ENCODE assay signal across 18 mouse cellular contexts in genomic region chr2:167371506-167371905, GRCm38 (mm10). TPM values are rescaled to one million over a fixed set of nuclear protein-coding genes. Genes with fewer than 3 reads are reported as not detected.
A peak's percentile ranks its signal among the peaks of the same experiment; 100 is the strongest.
DNase-seq lines count a peak whose midpoint lies in the region; ATAC-seq and TF ChIP-seq lines count a peak whose summit lies in the region.
"Had no signal": no experiment of that assay in that cellular context is flagged by ENCODE, and none has a peak within 500 bp of the region (broad histone marks: within the 10 kb centered on the region; RNA-seq: fewer than 3 reads in every experiment).

No protein-coding gene starts in this region.

- H3K9ac ChIP-seq in stomach, postnatal 0 days (ENCODE audit: low read length): no peak overlapping the region
- H3K9ac ChIP-seq in forebrain, embryonic 13.5 days: no peak overlapping the region
- H3K9ac ChIP-seq: embryonic facial prominence, embryonic 12.5 days had no signal

- no peaks in the 10 kb centered on the region for H3K36me3 ChIP-seq in stomach, postnatal 0 days (ENCODE audit: control insufficient read depth, insufficient read depth, low read length)
- H3K36me3 ChIP-seq in forebrain, embryonic 13.5 days (ENCODE audit: poor library complexity, severe bottlenecking): no peaks in the 10 kb centered on the region
- H3K36me3 ChIP-seq: embryonic facial prominence, embryonic 10.5 days; embryonic facial prominence, embryonic 12.5 days; G1E had no signal

- TF ChIP-seq CTCF in stomach, postnatal 0 days (IDR thresholded peaks at IDR 0.05; ENCODE audit: low read depth): no peak
- no peak for TF ChIP-seq CTCF in layer of hippocampus, adult 2 months (conservative IDR thresholded peaks at IDR 0.05)

- no peaks in the 10 kb centered on the region for H3K4me1 ChIP-seq in stomach, postnatal 0 days (replicated peaks; ENCODE audit: control insufficient read depth, insufficient read depth)
- H3K4me1 ChIP-seq in forebrain, embryonic 13.5 days: 0 out of 2 replicates have a peak, but pooled peaks cover 6% of the 10 kb centered on the region
- H3K4me1 ChIP-seq: embryonic facial prominence, embryonic 12.5 days had no signal

- peak; percentile 44; the same call in 1 of the 2 replicates for ATAC-seq in stomach, postnatal 0 days (ENCODE audit: low FRiP score, low TSS enrichment)
- ATAC-seq in forebrain, embryonic 13.5 days: no peak
- ATAC-seq: forebrain, embryonic 14.5 days; forebrain, embryonic 16.5 days had no signal

- no peak overlapping the region for H3K4me3 ChIP-seq in stomach, postnatal 0 days (ENCODE audit: low read depth, low read length)
- no peak overlapping the region for H3K4me3 ChIP-seq in layer of hippocampus, adult 2 months
- H3K4me3 ChIP-seq in forebrain, embryonic 13.5 days: no peak overlapping the region
- H3K4me3 ChIP-seq: embryonic facial prominence, embryonic 10.5 days; embryonic facial prominence, embryonic 12.5 days had no signal

- no peak overlapping the region for H3K4me2 ChIP-seq in stomach, postnatal 0 days (replicated peaks; ENCODE audit: low read depth)
- H3K4me2 ChIP-seq in forebrain, embryonic 13.5 days: no peak overlapping the region
- H3K4me2 ChIP-seq: embryonic facial prominence, embryonic 12.5 days had no signal

- no peaks in the 10 kb centered on the region for H3K27me3 ChIP-seq in stomach, postnatal 0 days (ENCODE audit: control insufficient read depth, insufficient read depth, low read length)
- no peaks in the 10 kb centered on the region for H3K27me3 ChIP-seq in forebrain, embryonic 13.5 days
- H3K27me3 ChIP-seq: embryonic facial prominence, embryonic 12.5 days had no signal

- 75% methylated on average over 2 of the region's 2 CpGs for WGBS in stomach, postnatal 0 days
- 90% methylated on average over 2 of the region's 2 CpGs for WGBS in forebrain, embryonic 13.5 days

- no peaks in the 10 kb centered on the region for H3K9me3 ChIP-seq in stomach, postnatal 0 days (ENCODE audit: control insufficient read depth, low read length)
- H3K9me3 ChIP-seq in forebrain, embryonic 13.5 days (replicated peaks): no peaks in the 10 kb centered on the region
- H3K9me3 ChIP-seq: embryonic facial prominence, embryonic 10.5 days; embryonic facial prominence, embryonic 12.5 days; G1E had no signal

- TF ChIP-seq EP300 in stomach, postnatal 0 days (optimal IDR thresholded peaks at IDR 0.05): no peak

- peak; percentile 27 for DNase-seq in cerebellum, adult 9-10 months
- no peak for DNase-seq in cerebellum, adult 8-10 months
- peak; percentile 36 for DNase-seq in urinary bladder, postnatal 14 days (ENCODE audit: low spot score)
- DNase-seq in urinary bladder, postnatal 10 days (ENCODE audit: low spot score): no peak
- peak; percentile 41 for DNase-seq in Muller cell, postnatal 12 days (ENCODE audit: inconsistent ontology term)
- no peak for DNase-seq in stomach, postnatal 0 days (ENCODE audit: low spot score)
- DNase-seq in layer of hippocampus, adult 2 months (ENCODE audit: low spot score in 2 of 2): no peak
- DNase-seq: adrenal gland, postnatal 14 days; cerebellum, adult 11-12 months; cerebellum, adult 2 months; cerebellum, postnatal 10 days; cerebellum, postnatal 25 days had no signal

- H3K27ac ChIP-seq in stomach, postnatal 0 days (replicated peaks): no peak overlapping the region
- H3K27ac ChIP-seq in layer of hippocampus, adult 2 months: no peak overlapping the region
- no peak overlapping the region for H3K27ac ChIP-seq in forebrain, embryonic 13.5 days
- H3K27ac ChIP-seq: embryonic facial prominence, embryonic 10.5 days; embryonic facial prominence, embryonic 12.5 days had no signal

RNA-seq across cellular contexts. Expression of gene B4galt5, which starts 22.5 kb away (rescaled TPM):
- polyA plus RNA-seq in stomach, postnatal 0 days (2015; fragmentation: Nextera tagmentation; extraction: Ambion mirVana): 4.5 and 6.0 TPM in 2 replicates
- 10 to 100 TPM; 38.1 to 43.9 TPM for total RNA-seq in layer of hippocampus, adult 2 months (2021)
- 9.1 and 9.2 TPM in 2 replicates for polyA plus RNA-seq in forebrain, embryonic 13.5 days (2015; fragmentation: Nextera tagmentation; extraction: Ambion mirVana)

RNA-seq across cellular contexts. Expression of gene Slc9a8, which starts 50.0 kb away (rescaled TPM):
- 10.4 and 11.8 TPM in 2 replicates for polyA plus RNA-seq in stomach, postnatal 0 days (2015; fragmentation: Nextera tagmentation; extraction: Ambion mirVana)
- total RNA-seq in layer of hippocampus, adult 2 months (2021): 10 to 100 TPM; 33.2 to 34.5 TPM
- polyA plus RNA-seq in forebrain, embryonic 13.5 days (2015; fragmentation: Nextera tagmentation; extraction: Ambion mirVana): 19.5 and 21.1 TPM in 2 replicates

Comparison
In these comparisons a context has a peak if more than half of its experiments do, and no peak if none do; other contexts are left out.
1. DNase-seq: peak in cerebellum, adult 9-10 months (single experiment), urinary bladder, postnatal 14 days (single experiment) and Muller cell, postnatal 12 days (single experiment); none in cerebellum, adult 8-10 months (single experiment), urinary bladder, postnatal 10 days (single experiment), stomach, postnatal 0 days (single experiment) and layer of hippocampus, adult 2 months (0 of 2).